Mouse (Mus musculus) liver, adult 2 months (tissue): Measurements from ENCODE around the gene Plcd4.

ENCODE experiments used
- CTCF ChIP-seq: fragments of 200-500 bp; IDR thresholded peaks from 2 replicates; pipeline ENCODE4 v1.5.1; 2011; ENCODE audit warnings: low read depth, low read length, control low read depth
- POLR2A ChIP-seq: fragments of 200-500 bp; IDR thresholded peaks from 2 replicates; pipeline ENCODE4 v1.6.1; 2011; ENCODE audit warnings: low read length, control low read depth; ENCODE audit not compliant: insufficient read depth; ENCODE audit errors: extremely low read depth

- TF ChIP-seq CTCF, result no peak
- no peak for TF ChIP-seq POLR2A
These were observed 22.8 kb upstream of the Plcd4 start for GRCm38 (mm10) chr1:74519875-74520274.
